Mouse (Mus musculus) ES-Bruce4 (cell line): Measurements from ENCODE around the gene Mrln.

Source experiments
- CTCF ChIP-seq: IDR thresholded peaks from one replicate; pipeline ENCODE4 v1.8.1; 2011; ENCODE audit warnings: low read depth, low read length
- EP300 ChIP-seq: IDR thresholded peaks from 2 replicates; pipeline ENCODE4 v1.6.1; 2011; ENCODE audit warnings: low read depth, low read length; ENCODE audit not compliant: insufficient read depth
- POLR2A ChIP-seq: IDR thresholded peaks from one replicate; pipeline ENCODE4 v1.8.1; 2011; ENCODE audit warnings: low read length; ENCODE audit not compliant: insufficient read depth

- TF ChIP-seq CTCF (no peak), EP300 (no peak), POLR2A (no peak)
Measured at GRCm38 (mm10) chr10:70198951-70199463, 5.5 kb upstream of the Mrln start.
